Mouse (Mus musculus) ES-Bruce4 (cell line): ENCODE measurements at regions not wholly inside any gene's neighbourhood (a gene's known extent, or its start where the extent isn't known, plus 50 kb on each side); places are given as distances from the start of the nearest gene placed in this dataset.

Source experiments
- H3K27ac ChIP-seq: 2 replicates; pipeline ENCODE4 v1.5.1; 2012; ENCODE audit warnings: low read length, inconsistent platforms; ENCODE audit not compliant: insufficient read depth
- H3K27me3 ChIP-seq: 2 replicates; pipeline ENCODE4 v1.6.1; 2012; ENCODE audit warnings: mild to moderate bottlenecking, low read length, inconsistent platforms; ENCODE audit not compliant: control insufficient read depth, poor library complexity, insufficient read depth, severe bottlenecking
- H3K36me3 ChIP-seq: 2 replicates; pipeline ENCODE4 v1.6.1; 2012; ENCODE audit warnings: inconsistent platforms, mild to moderate bottlenecking, low read length, moderate library complexity; ENCODE audit not compliant: control insufficient read depth, poor library complexity, insufficient read depth, severe bottlenecking
- H3K4me1 ChIP-seq: one replicate; pipeline ENCODE4 v1.8.1; 2011; ENCODE audit warnings: low read length; ENCODE audit not compliant: control insufficient read depth, insufficient read depth
- H3K4me3 ChIP-seq: 2 replicates; pipeline ENCODE4 v1.5.1; 2011; ENCODE audit warnings: low read depth, mild to moderate bottlenecking, low read length
- H3K9ac ChIP-seq: 2 replicates; pipeline ENCODE4 v1.6.1; 2012; ENCODE audit warnings: low read depth, mild to moderate bottlenecking, inconsistent platforms; ENCODE audit not compliant: poor library complexity, severe bottlenecking
- H3K9me3 ChIP-seq: replicated peaks from 2 replicates; pipeline ENCODE4 v1.6.1; 2012; ENCODE audit warnings: mild to moderate bottlenecking, low read length, inconsistent platforms; ENCODE audit not compliant: control insufficient read depth, poor library complexity, insufficient read depth, severe bottlenecking
- CTCF ChIP-seq: IDR thresholded peaks from one replicate; pipeline ENCODE4 v1.8.1; 2011; ENCODE audit warnings: low read depth, low read length
- EP300 ChIP-seq: IDR thresholded peaks from 2 replicates; pipeline ENCODE4 v1.6.1; 2011; ENCODE audit warnings: low read depth, low read length; ENCODE audit not compliant: insufficient read depth
- POLR2A ChIP-seq: IDR thresholded peaks from one replicate; pipeline ENCODE4 v1.8.1; 2011; ENCODE audit warnings: low read length; ENCODE audit not compliant: insufficient read depth

- Histone ChIP-seq H3K4me1 (no peaks in the 10 kb centered on the region), H3K4me3 (no peak overlapping the region), H3K27me3 (no peaks in the 10 kb centered on the region), H3K36me3 (no peaks in the 10 kb centered on the region), H3K27ac (no peak overlapping the region), H3K9ac (no peak overlapping the region), H3K9me3 (no peaks in the 10 kb centered on the region)
- TF ChIP-seq EP300 (no peak), POLR2A (no peak)
Observed at GRCm38 (mm10) chr3:133750606-133751005, 205.7 kb upstream of the Tet2 start.

- H3K4me3 ChIP-seq, result no peak overlapping the region
- no peaks in the 10 kb centered on the region for H3K36me3 ChIP-seq
- no peaks in the 10 kb centered on the region for H3K27me3 ChIP-seq
- H3K9ac ChIP-seq, result no peak overlapping the region
- no peak overlapping the region for H3K27ac ChIP-seq
- no peaks in the 10 kb centered on the region for H3K4me1 ChIP-seq
- H3K9me3 ChIP-seq, result no peaks in the 10 kb centered on the region
- TF ChIP-seq CTCF (no peak), EP300 (no peak), POLR2A (no peak)
Observed at GRCm38 (mm10) chr3:133751011-133751410, 206.1 kb upstream of the Tet2 start.

- no peak overlapping the region for H3K9ac ChIP-seq
- TF ChIP-seq EP300 (no peak), CTCF (no peak), POLR2A (no peak)
- H3K27me3 ChIP-seq, result no peaks in the 10 kb centered on the region
- no peak overlapping the region for H3K27ac ChIP-seq
- H3K4me1 ChIP-seq, result no peaks in the 10 kb centered on the region
- no peaks in the 10 kb centered on the region for H3K36me3 ChIP-seq
- no peaks in the 10 kb centered on the region for H3K9me3 ChIP-seq
- no peak overlapping the region for H3K4me3 ChIP-seq
Observed at GRCm38 (mm10) chr3:133751565-133751964, 206.6 kb upstream of the Tet2 start.

- Histone ChIP-seq H3K4me3 (no peak overlapping the region), H3K9ac (no peak overlapping the region), H3K36me3 (no peaks in the 10 kb centered on the region), H3K9me3 (no peaks in the 10 kb centered on the region), H3K4me1 (no peaks in the 10 kb centered on the region), H3K27ac (no peak overlapping the region), H3K27me3 (no peaks in the 10 kb centered on the region)
- no peak for TF ChIP-seq POLR2A
- TF ChIP-seq CTCF, result no peak
- no peak for TF ChIP-seq EP300
Observed at GRCm38 (mm10) chr3:133753041-133753440, 208.1 kb upstream of the Tet2 start.

GRCm38 (mm10) chr3:133754006-133754910, 209.3 kb upstream of the Tet2 start:
- no peak overlapping the region for H3K4me3 ChIP-seq

GRCm38 (mm10) chr3:133754911-133755259, 209.9 kb upstream of the Tet2 start:
- Histone ChIP-seq H3K9me3 (no peaks in the 10 kb centered on the region), H3K9ac (no peak overlapping the region), H3K4me1 (no peaks in the 10 kb centered on the region), H3K4me3 (no peak overlapping the region), H3K27me3 (no peaks in the 10 kb centered on the region), H3K36me3 (no peaks in the 10 kb centered on the region), H3K27ac (no peak overlapping the region)
- TF ChIP-seq POLR2A (no peak), EP300 (no peak)

More at GRCm38 (mm10) chr3:133754006-133754910, 209.3 kb upstream of the Tet2 start:
- no peaks in the 10 kb centered on the region for H3K4me1 ChIP-seq
- no peak overlapping the region for H3K27ac ChIP-seq
- H3K27me3 ChIP-seq, result no peaks in the 10 kb centered on the region
- H3K9ac ChIP-seq, result no peak overlapping the region
- no peak for TF ChIP-seq CTCF
- no peak for TF ChIP-seq EP300
- H3K9me3 ChIP-seq, result no peaks in the 10 kb centered on the region
- no peaks in the 10 kb centered on the region for H3K36me3 ChIP-seq
